Mouse (Mus musculus) frontal cortex, postnatal 25 days (tissue): Measurements from ENCODE around the gene Rimkla.
"Not testable (repeated sequence)": the region's sequence is repeated elsewhere in the genome, so short reads cannot be mapped to it uniquely, and the experiment has no call there.

ENCODE experiments used
- DNase-seq, 2 experiments: peaks; one replicate each; pipeline ENCODE4 v3.0.0; 2022; ENCODE audit warnings: low spot score in 2 of 2

Gene Rimkla

GRCm38 (mm10) chr4:119492291-119492932 lies at the start of gene Rimkla:
Rimkla (minus strand) TSS chr4:119492628.
- DNase-seq = peak; percentile 26 to 33

DNA sequence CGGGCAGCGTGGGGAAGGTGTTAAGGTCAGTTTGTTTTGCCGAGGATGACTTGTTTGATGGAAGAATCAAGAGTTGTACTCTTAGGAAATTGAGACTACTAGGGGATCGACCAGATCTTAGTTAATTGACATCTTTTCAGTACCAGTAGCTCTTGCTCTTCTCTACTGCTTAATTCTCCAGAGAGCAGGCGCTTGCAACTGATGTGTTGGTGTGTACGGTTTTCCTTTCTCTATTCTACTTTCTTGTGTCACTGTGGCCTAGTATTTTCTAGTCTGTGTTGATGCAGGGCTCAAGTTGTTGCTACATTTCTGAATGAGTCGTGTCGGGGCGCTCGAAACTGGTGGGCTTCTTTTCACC lies 48.1 kb upstream of the Rimkla start:
- DNase-seq = no peak

DNA sequence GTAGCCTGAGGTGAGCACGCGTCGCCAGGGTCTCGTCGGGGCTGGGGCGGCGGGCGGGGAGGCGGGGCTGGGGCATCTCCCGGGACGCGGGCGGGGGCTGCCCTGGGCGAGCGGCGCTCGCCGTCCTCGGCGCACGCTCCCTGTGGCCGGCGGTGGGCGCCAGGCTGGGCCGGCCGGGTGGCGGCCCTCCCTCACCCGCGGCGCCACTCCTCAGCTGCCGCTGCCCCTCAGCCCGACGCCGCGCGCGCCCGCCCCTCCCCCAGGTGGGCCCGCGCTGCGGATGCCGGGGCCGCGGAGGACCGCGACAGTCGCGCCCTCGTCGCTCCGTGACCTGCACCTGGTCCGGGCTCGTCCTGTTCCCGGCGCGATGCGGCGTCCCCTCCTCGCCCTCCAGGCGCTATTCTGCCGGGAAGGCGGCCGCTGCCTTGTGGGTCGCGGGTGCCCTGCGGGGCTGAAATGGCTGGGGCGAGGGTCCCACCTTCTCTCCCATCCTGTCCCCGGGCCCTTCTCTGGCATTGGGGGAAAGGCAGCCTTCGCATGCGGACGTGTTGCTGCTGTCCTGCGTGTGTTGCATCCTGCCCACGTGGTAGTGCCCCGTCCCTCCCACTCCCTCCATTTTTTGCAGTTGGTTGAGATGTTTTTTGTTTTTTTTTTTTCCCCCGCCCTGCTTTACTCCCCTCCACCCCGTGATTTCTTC lies 47.6 kb upstream of the Rimkla start:
- peak; percentile 9 to 25 for DNase-seq

GRCm38 (mm10) chr4:119539031-119539824 lies 46.8 kb upstream of the Rimkla start, which contains the start of gene Frg2f1:
Frg2f1 (minus strand) TSS chr4:119539529.
- peak; percentile 92 to 93 for DNase-seq

DNA sequence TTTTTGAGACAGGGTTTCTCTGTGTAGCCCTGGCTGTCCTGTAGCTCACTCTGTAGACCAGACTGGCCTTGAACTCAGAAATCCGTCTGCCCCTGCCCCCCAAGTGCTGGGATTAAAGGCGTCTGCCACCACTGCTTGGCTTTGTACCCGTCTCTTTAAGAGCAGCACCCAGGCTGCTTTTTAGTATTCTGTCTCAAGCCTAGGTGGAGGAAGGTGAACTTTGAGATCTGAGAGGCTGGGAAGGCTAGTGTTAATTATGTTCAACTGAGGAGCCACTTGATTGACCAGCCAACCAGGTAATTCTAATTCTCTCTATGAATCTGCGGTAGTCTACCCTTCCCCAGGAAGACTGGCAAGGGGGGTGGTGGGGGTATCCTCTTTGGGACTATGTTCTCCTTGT lies 45.0 kb upstream of the Rimkla start:
- no peak for DNase-seq

DNA sequence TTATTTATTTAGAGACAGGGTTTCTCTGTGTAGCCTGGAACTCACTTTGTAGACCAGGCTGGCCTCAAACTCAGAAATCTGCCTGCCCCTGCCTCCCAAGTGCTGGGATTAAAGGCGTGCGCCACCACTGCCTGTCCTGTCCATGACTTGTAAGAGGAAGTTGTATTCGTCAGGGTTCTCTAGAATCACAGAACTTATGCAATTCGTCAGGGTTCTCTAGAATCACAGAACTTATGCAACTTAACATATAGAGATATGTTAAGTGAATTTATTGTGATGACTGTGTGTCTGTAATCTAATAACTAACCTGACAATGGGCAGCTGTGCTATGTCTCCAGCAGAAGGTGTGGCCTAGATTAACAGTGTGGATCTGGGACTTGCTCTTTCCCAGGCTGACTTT lies 44.2 kb upstream of the Rimkla start, which contains the start of gene Foxj3:
Gene Foxj3, plus strand, starts transcription at position 390 of the 400 bp plus-strand sequence.
- not testable (repeated sequence) for DNase-seq

- DNase-seq = no peak
These were observed 42.7 kb upstream of the Rimkla start for GRCm38 (mm10) chr4:119535103-119535502.

DNA sequence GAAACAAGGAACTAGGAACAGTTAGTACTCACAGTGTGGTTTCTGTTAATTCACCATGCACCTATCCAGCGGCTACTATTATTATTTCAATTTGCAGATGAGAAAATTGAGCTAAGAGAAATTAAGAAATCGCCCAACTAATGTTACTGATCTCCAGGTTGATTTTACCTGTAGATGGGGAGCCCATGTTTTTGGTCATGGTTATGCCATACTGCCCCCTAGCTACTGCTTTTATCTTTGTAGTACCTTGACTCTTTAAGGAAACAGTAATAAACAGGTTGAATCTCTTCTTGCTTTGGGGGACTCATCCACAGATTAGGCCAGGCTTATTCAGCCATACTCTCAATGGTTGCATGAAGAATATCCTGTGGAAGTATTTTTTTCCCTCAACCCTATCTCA lies 39.4 kb upstream of the Rimkla start:
- DNase-seq = no peak

DNA sequence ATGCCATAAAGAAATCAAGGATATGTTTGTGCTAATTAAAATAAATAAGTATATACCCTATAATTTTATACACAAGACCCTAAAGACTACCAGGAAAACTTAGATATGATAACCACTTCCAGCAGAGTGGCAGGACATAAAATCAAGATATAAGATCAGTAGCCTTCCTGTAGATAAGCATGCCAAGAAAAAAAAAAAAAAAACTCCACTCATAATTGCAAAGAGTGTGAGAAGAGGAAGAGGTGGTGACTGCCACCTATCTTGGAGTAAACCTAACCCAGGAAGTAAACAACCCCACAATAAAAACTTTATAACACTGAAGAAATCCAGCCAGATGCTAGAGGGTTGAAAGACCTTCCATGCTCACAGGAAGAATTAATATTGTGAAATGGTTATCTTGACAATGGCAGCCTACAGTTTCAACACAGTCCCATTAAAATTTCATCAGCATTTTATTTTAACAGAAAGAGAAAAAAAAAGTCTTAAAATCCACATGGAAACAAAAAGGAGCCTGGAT lies 34.0 kb upstream of the Rimkla start:
- DNase-seq = no peak

- DNase-seq = no peak
These were observed 32.0 kb upstream of the Rimkla start for GRCm38 (mm10) chr4:119524466-119524865.

DNA sequence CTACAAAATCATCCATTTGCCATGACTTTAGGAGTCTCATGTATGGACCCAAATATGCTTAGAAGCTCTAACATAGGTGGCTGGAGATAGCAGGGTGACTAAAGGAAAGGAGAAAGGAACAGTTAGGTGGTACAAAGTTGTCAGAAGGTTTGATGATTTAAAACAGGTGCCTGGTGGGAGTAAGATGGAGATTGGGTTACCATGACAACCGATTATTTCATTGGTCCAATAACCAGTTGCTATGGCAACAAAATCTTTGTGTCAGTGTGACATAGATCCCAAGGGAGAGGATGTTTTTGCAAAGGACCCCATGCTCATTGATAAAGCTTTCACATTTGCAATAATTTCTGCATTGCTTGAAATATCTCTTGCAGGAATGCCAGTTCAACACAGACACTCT lies 31.6 kb upstream of the Rimkla start:
- no peak for DNase-seq

DNA sequence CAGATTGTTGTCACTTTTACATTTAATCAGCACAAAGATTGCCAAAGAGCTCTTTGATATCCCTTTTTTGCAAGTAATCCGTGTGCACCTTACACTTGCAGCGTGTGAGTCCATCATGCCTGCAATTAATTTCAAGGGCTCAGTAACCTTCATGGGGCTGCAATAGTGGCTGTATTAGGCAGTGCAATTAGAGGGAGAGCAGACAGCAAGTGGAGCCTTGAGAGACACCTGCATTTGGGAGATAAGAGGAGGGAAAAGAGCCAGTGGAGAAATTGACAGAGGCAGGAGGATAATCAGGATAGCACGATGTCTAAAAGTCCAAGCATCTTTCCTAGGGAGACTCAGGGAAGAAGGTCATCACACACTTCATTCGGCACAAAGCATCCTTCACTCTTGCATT lies 31.1 kb upstream of the Rimkla start:
- no peak for DNase-seq

GRCm38 (mm10) chr4:119512731-119513141 lies 20.3 kb upstream of the Rimkla start:
- DNase-seq = no peak

GRCm38 (mm10) chr4:119511591-119511990 lies 19.2 kb upstream of the Rimkla start:
- no peak for DNase-seq

- no peak for DNase-seq
These were observed 6.0 kb upstream of the Rimkla start for GRCm38 (mm10) chr4:119498319-119498848.

- no peak for DNase-seq
These were observed 502 bp upstream of the Rimkla start for GRCm38 (mm10) chr4:119492933-119493327.

- peak in 1 of 2 experiments; percentile 32 for DNase-seq
These were observed 1.6 kb downstream of the Rimkla start for GRCm38 (mm10) chr4:119490806-119491205.

DNA sequence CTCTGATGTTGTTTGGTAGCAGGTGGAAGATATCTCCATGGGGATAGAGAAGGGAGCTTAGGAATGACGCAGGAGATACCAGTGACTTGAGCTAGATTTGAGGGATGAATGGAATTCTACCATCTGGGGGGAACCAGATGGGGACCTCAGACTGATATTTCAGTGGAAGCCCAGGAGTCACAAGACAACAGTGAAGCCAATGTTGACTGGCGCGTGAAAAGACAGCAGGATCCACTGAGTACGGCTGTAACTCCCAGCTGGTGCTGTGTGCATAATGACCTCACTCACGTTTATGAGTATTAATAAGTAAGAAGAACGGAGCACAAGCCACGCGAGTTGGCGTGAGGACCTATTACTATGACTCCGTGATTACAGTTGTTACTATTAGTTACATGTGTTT lies 2.8 kb downstream of the Rimkla start:
- no peak for DNase-seq

DNA sequence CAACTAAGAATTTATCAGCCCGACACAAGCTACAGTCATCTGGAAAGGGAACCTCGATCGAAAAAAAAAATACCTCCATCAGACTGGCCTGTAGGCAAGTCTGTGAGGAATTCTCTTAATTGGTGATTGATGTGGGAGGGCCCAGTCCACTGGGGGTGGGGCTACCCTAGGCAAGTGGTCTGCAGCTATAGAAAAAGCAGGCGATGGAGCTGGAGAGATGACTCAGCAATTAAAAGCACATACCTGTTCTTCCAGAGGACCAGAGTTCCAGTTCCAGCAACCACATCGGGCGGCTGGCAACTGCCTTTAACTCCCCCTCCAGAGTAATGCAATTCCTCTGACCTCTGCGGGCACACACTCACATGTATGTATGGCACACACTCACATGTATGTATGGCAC lies 7.5 kb downstream of the Rimkla start:
- no peak for DNase-seq

DNA sequence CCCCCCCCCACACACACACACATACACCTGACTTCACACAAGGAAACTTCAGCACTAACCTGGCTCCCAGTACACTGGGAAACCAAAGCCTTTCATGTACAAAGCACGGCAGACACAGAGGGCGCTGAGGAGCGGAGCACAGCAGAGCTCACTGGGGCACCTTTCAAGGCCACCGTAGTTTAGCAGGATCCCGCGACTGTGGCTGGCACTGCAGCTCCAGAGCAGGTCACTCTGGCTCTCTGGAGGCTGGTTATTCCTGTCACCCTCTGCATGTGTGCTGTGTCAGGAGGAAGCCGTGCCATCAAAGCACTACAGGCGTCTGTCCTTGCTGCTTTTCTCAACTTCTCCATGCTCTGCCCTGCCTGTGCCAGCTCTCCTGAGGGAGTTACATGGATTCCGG lies 9.4 kb downstream of the Rimkla start:
- DNase-seq = no peak

DNA sequence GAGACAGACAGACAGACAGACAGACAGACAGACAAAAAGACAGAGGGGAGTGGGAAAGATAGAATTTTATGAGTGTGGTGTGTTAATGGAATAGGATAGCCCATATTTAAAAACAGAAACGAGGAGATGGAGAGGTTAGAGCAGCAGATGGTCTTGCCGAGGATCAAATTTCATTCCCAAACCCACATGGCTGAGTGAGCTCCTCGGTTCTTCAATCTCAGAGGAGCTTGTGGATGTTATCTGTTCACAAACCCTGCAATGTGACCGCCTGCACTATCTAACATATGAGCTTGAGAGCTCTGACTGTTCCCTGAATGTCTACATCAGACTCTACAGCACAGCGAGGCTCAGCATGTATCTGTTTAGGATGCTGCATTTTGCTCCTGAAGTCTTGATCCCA lies 19.3 kb downstream of the Rimkla start:
- DNase-seq = no peak

GRCm38 (mm10) chr4:119472545-119472944 lies 19.9 kb downstream of the Rimkla start:
- DNase-seq = no peak
